Mouse (Mus musculus) sigmoid colon, adult 10 weeks (tissue): ENCODE data around the gene Prkra. TPM values are rescaled to one million over a fixed set of nuclear protein-coding genes. Genes with fewer than 3 reads are reported as not detected.

Experiments used
- polyA plus RNA-seq: library from polyadenylated mRNA; stranded (reverse); fragments of 350-450 nt; fragmentation: Illumina TruSeq; extraction: RNeasy Lipid Tissue Mini Kit (QIAGEN cat#74804); gene quantifications from one replicate; pipeline ENCODE4 v1.2.3, GENCODE M21; 2014; ENCODE audit warnings: low read depth, low replicate concordance

Prkra gene
- polyA plus RNA-seq, result 57.5 TPM

GRCm38 (mm10) chr2:76647883-76648570 lies at the start of gene Prkra, which contains the start of gene Pjvk:
Gene Prkra, minus strand, starts transcription at chr2:76648015.
Gene Pjvk, plus strand, starts transcription at chr2:76648476.

GRCm38 (mm10) chr2:76674725-76675427 lies 27.1 kb upstream of the Prkra start, which contains the start of gene Plekha3:
Gene Plekha3, plus strand, starts transcription at chr2:76675281.

GRCm38 (mm10) chr2:76672966-76673392 lies 25.2 kb upstream of the Prkra start, which contains the start of gene Fkbp7:
Gene Fkbp7, minus strand, starts transcription at chr2:76673116.

Other genes with a start within 250 kb of the Prkra start
- gene Osbpl6, start 241.5 kb downstream of the Prkra start, polyA plus RNA-seq, result 24.5 TPM
- gene Pjvk, start 461 bp upstream of the Prkra start, polyA plus RNA-seq, result not detected
- gene Fkbp7, start 25.1 kb upstream of the Prkra start, polyA plus RNA-seq, result 55.6 TPM
- gene Plekha3, start 27.3 kb upstream of the Prkra start, polyA plus RNA-seq, result 107 TPM